Mouse (Mus musculus) kidney, adult 8-10 months (tissue): Measurements from ENCODE around the gene Anks6.

ENCODE experiments used
- DNase-seq, 2 experiments: peaks; one replicate each; pipeline ENCODE4 v3.0.0; 2022

Anks6 gene

GRCm38 (mm10) chr4:47043866-47044265 lies 13.4 kb downstream of the Anks6 start:
- DNase-seq: peak in 1 of 2 experiments; percentile 44

DNA sequence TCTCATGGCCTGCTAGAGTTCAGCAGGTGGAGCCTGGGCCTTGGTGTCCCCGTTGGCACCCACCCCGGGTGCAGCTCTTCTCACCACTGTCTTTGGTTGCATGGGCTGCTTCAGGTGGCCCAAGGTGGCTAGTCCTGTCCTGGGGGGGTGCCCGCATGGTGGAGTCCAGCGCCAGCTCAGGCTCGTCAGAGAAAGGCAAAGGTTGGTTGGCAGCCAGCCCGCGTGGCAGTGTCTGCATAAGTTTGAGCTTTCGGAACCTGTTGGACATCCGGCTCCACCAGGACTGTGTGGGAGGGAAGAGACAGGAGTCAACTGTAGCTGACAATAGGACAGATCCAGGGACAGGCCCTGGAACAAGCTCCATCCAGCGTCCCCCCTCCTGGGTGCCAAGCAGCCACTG lies 17.6 kb downstream of the Anks6 start:
- DNase-seq: peak; percentile 90

- peak; percentile 61 to 82 for DNase-seq
These were observed 19.9 kb downstream of the Anks6 start for GRCm38 (mm10) chr4:47037321-47037657.

- no peak for DNase-seq
These were observed 20.5 kb downstream of the Anks6 start for GRCm38 (mm10) chr4:47036486-47037320.

GRCm38 (mm10) chr4:47035536-47035935 lies 21.7 kb downstream of the Anks6 start:
- DNase-seq: no peak

DNA sequence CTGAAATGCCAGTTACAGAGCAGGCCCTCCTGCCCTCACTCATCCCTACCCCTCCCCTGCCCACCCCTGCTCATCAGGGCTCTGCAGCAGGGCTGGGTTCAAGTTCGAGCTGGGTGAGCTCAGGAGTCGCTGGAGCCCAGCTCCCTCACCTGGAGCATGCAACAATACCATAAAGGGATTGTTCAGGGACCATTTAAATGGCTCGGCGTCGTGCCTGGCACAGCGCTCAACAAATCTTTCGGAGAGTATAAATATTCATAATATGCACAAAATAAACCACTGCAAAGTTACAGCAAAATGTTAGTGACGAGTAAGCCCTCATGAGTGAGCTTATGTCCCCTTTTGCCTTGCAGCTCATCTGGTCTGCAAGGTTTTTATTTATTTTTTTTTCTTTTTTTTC lies 25.1 kb downstream of the Anks6 start:
- DNase-seq: no peak

- DNase-seq: no peak
These were observed 28.4 kb downstream of the Anks6 start for GRCm38 (mm10) chr4:47028791-47029190.

- DNase-seq: no peak
These were observed 33.3 kb downstream of the Anks6 start for GRCm38 (mm10) chr4:47023949-47024348.

- no peak for DNase-seq
These were observed 34.2 kb downstream of the Anks6 start for GRCm38 (mm10) chr4:47022804-47023603.

- DNase-seq: peak in 1 of 2 experiments; percentile 77
These were observed 36.7 kb downstream of the Anks6 start for GRCm38 (mm10) chr4:47020563-47020962.

- no peak for DNase-seq
These were observed 42.1 kb downstream of the Anks6 start for GRCm38 (mm10) chr4:47015156-47015555.

GRCm38 (mm10) chr4:47012476-47012875 lies 44.8 kb downstream of the Anks6 start:
- no peak for DNase-seq

GRCm38 (mm10) chr4:47010400-47011231 lies 46.6 kb downstream of the Anks6 start:
- DNase-seq: peak in 1 of 2 experiments; percentile 27

DNA sequence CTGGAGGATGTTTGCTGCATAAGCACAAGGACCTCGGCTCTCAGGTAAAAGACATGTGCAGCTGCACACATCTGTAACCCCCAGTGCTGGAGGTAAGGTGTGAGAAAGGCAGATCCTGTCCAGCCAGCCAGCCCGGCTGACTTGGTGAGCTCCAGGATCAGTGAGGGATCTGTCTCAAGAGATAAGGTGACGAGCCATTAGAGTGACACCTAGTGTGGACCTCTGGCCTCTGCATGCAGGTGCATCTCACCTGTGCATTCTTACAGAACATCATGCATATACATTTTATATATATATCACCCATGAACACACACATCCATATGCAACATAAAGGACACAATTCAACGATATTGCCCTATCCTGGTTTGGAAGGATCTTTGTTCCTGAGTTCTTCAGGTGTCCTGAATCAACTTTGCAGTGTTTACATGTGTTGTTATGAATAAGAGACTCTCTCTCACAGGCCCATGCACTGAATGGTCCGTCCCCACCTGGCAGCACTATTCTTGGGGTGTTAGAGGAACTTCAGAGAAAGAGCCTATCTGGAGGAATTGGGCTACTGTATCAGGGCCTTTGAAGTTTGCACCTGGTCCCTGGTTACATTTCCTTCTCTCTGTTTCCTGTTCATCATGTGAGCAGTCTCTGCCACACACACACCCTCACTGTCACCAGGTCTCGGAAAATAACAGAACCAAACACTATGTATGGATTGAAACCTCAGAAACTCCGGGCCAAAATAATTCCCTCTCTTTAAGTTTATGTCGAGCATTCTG lies 56.4 kb downstream of the Anks6 start:
- DNase-seq: no peak

DNA sequence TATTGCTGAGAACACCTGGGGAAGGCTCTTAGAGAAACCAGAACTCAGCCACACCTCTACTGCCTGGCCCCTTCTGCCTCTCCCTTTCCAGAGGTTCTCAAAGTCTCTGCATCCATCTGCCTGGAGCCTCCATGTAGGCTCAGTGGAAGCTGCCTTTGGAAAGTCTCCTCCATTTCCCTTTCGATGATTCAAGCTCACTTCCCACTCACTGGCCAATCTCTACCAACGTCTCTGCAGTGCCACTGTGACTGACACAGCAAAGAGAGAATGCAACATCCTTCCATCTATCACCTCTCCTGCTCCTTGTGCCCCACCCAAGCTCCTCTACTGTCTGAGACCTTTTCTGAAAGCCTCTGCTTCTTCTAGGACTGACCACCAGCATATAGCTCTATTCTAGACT lies 59.3 kb downstream of the Anks6 start:
- no peak for DNase-seq

GRCm38 (mm10) chr4:46992827-46993473 lies 64.3 kb downstream of the Anks6 start:
- DNase-seq: peak in 1 of 2 experiments; percentile 34

DNA sequence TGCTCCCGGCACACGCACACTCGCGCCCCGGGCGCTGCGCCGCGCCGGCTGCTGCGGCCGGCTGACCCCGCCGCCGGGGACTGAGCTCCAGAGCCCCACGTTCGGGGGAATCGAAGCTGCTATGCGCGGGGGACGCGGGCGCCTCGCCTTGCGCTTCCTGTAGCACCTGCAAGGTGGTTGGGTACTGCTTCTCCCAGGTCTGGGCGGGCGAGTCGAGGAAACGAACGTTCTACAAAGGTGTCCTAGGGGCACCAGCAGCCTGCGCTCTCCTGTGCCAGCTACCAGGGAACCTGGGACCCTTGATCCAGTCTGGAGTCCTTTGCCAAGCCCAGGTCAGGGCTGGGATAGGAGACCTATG lies 65.3 kb downstream of the Anks6 start:
- DNase-seq: no peak

DNA sequence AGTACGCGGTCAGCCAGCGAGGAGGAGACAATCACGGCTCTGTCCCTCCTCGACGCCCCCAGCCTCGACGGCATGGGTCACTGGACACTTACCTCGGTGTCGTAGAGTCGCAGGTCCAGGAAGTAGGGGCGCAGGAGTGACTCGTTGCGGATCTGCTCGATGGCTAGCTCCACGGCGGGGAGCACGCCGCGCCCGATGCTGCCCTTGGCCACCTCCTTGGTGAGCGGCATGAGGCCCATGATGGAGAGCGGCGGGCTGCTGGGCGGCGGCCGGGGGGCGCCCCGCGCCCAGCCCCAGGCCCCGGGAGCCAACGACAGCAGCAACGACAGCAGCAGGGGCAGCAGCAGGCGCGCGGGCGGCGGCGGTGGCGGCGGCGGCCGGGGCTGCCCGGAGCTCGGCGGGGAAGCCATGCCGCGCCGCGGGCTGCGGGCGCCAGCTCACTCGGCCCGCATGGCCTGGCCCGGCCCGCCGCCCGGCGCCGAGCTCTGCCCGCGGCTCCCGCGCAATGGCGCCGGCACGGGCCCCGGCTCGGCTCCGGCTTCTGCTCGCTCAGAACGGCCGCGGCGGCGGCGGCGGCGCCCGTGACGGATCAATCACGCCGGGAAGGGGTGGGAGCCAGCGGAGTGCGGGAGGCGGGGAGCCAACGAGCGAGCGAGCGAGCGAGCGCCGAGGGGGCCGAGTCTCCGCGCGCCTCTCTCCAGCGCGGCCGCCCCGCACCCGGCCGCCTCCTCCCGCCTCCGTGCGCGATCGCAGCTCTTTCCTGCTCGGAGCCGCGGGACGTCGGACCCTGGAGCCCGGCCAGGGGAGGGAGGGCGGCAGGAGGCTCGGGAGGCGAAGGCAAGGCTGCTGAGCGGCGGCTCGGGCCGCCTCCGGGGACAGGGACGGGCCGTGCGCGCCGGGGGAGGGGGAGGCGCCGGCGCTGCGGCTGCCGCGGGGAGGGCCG lies 65.9 kb downstream of the Anks6 start, which contains the start of gene Gabbr2:
Gene Gabbr2, minus strand, starts transcription at position 858 of the 943 bp plus-strand sequence.
- DNase-seq: no peak

DNA sequence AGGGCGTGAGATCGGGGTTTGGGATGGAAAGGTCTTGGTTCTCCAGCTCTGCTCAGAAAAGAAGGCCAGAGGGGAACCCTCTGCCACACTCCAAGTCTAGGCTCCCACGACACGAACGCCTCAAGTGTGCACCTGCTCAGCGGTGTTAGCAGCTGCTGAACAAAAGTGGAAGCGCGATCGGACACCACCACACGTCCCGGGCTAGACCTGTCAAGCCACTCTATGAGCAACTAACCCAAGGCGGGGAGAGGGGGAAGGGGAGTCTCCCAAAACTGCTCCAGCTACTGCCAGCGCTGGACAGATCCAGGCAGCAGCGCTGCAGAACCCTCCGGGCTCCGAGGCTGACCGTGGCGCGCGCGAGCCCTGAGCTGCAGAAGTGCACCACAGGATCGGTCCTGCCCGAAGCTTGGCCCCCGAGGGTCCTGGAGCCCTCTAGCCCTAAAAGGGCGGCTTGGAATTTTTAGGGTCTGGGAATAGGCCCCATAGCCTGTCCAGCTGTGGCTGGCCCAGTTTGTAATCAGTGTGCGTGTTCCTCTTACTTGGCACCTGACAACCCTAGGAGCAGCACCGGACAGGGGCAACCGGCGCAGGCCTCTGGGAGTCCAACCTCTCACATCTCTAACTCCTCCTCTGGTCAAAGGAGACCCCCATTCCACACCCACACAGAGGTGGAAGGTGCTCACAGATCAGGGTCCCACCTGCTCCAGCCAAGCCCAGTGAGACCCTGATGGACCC lies 66.8 kb downstream of the Anks6 start:
- no peak for DNase-seq

- peak in 1 of 2 experiments; percentile 45 for DNase-seq
These were observed 67.4 kb downstream of the Anks6 start for GRCm38 (mm10) chr4:46989842-46990241.
